Mouse (Mus musculus) brain, embryonic 18.5 days (tissue): ENCODE measurements around the gene Cirbp.

Experiments used
- DNase-seq: peaks from one replicate; pipeline ENCODE4 v3.0.0-alpha.2; 2012; ENCODE audit warnings: low read depth, low spot score

The Cirbp gene

DNA sequence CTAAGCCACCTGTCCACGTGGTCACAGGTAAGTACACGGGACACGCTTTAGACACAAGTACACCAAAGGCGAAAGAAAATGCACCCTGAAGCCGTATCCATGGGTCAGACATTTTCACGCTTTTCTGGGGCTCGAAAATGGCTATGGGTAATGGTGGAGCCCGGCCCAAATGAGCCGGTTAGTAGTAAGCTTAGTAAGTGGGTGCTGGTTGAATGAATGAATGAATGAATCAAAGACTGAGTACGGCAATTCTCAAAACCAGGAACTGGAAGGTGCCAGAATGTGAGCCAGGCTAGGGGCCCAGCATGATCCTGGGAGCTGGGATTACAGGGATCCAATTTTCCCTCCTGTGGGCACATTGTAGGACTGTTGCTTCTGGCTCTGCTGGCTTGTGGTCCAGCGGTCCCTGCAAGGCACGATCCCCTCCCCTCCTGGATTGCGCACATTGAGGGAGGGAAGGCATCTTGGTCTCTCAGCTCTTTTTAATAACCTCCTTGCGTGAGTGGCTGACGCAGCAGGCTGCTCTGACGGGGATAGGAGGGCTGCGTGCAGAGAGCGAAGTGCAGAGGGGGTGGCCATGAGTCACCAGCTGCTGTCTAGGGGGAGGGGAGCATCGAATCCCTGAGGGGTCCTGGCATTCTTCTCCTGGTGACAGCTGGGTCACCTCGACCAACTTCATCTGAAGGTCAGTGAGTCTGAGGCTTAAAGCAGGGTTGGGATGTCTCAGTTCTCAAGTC lies at the start of gene Cirbp:
Cirbp (plus strand) TSS at position 594 of the 737 bp plus-strand sequence.
- DNase-seq: no peak

DNA sequence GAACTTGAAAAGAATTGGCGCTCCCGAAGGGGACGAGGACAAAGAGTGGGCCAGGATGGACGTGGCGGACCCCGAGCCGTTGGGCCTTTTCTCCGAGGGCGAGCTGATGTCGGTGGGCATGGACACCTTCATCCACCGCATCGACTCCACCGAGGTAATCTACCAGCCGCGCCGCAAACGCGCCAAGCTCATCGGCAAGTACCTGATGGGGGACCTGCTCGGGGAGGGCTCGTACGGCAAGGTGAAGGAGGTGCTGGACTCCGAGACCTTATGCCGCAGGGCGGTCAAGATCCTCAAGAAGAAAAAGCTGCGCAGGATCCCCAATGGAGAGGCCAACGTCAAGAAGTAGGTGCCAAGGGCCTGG lies 49.2 kb upstream of the Cirbp start:
- no peak for DNase-seq

DNA sequence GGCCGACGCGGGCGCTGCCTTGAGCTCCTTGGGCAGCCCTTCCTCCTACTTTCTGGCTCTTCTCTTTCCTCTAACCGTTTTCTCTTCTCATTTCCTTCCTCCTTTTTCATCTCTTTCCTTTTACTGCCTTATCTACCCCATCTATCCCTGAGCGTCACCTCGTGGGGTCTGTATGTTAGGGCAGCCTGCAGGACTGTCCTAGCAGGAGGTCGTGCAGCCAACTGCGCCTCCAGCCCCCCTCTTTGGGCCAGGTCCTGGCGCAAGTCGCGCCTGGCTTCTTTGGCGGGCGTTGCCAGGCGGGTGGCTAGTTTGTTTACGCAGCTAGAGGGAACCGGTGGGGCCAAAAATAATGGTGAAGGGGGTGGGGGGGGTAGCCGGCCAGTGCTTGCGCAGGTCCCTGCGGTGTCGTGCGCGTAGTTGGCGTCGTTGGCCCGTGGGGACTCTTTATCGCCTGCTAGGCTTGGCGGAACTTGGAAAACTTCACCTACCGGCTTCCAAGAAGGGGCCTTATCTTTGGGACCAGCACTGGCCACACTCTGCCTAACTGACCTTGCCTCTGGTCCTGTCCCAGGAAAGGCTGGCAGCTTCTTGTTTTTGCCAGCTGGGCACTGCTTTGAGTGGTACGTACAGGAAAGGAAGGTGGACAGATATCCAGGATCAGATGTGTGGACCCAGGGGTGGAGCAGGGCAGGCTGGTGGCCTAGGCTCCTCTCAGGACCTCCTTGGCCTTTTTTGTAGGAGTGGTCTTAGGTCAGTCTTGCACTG lies 48.7 kb upstream of the Cirbp start:
- no peak for DNase-seq

DNA sequence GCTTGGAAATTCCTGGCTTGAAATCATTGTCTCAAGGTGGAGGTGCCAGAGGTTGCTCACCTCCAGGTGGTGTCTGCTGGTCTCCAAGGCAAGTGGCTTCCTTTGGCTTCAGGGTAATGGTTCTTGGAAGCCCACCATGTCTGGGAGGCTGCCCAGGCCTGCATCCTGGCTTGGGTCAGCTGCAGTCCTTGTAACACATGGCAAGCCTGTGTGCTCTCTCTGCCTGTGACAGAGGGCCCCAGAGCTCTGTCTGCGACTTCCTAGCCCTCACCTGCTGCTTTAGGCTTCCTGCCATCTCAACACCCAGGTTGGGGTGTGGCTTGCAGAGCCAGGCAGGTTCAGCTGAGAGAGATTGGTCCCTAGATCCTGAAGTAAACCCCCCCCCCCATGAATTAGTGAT lies 48.0 kb upstream of the Cirbp start:
- no peak for DNase-seq

DNA sequence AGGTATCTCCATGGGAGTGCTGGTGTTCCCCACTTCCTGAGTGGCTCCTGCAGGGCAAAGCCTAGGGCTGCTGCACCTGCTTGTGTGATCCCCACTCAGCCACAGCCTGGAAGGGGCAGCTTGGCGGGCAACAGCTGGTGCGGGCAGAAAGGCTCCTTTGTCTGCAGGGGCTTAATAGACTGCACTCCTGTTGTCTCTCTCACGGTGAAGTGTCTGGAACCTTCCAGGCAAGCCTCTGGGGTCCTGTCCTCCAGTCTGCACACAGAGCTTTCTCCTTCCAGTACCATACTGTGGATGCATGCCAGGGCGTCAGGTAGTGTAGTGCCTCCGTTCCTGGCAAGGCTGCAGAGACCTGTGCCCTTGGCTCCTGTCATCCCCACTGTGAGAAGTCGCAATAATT lies 47.2 kb upstream of the Cirbp start:
- DNase-seq: no peak

DNA sequence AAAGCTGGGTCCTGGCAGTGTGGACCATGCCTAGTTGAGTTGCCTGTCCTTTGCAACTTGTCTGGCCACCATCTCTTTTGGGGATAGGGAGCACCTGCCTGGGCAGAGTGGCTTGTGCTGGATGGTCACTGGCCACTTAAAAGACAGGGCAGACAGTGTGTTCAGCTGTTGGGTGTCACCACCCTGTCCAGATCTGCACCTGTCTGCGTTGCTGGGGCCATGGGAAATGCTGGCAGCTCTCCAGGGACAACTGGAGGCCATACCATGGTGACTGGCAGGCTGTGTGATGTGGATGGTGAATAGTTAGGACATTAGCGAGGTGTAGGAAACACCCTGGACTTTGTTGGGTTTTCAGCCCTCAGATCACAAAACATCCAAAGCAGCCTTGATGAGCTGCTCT lies 45.6 kb upstream of the Cirbp start:
- DNase-seq: no peak

DNA sequence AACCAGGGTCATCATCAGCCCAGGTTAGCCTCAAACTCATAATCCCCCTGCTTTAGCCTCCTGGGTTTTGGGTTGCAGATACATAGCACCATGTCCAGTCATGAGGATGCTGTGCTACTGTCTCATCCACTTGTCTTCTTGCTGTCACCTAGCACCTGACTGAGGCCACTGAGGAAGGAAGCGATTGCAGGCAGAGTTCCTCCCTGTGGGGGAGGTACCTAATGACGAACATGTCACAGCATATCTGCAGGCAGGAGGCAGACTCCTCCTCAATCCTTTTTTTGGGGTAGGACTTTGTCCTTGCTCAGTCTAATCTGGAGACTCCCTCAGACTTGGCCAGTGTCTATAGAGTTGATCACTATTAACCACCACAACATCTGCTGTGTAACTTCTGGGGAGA lies 44.1 kb upstream of the Cirbp start:
- no peak for DNase-seq

DNA sequence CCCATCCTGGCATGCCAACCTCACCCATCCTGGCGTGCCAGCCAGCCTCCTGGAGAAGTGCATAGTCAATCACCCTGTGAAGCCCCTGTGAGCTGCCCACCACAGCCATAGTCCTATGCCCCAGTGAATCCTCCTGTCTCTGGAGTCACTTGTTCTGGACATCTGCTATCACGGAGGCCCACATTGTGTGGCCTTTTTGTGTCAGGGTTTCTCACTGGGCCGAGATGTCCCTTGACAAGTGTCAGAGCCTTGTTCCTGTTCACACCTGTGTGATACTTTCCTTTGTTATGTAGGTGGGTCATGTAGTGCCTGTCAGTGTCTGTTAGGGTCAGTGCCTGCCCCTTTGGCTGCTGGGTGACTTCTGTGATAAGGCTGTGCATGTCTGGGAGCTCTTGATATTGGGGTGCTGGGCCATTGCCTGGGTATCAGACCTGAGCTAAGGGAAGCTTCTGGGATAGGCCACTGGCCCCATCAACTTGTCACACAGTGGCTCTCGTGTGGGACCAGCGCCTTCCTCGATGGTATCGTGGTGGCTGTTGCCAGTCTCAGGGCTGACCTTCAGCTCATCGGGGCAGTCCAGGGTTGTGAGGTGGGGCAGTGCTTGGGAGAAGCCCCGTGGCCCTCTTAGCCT lies 41.7 kb upstream of the Cirbp start:
- no peak for DNase-seq

DNA sequence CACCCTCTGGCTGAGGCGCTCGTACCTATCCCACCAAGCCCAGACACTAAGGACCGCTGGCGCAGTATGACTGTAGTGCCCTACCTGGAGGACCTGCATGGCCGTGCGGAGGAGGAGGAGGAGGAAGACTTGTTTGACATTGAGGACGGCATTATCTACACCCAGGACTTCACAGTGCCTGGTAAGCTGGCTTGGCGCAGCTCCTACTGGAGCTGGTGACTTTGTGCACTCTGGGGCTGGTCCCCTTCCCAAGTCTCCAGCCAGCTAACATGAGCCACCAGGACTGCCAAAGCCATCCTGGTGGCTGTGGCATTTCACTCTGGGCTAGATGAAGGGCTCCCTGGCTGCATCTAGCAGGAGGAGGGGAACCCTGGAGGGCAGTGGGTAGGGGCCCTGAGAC lies 37.9 kb upstream of the Cirbp start:
- no peak for DNase-seq

DNA sequence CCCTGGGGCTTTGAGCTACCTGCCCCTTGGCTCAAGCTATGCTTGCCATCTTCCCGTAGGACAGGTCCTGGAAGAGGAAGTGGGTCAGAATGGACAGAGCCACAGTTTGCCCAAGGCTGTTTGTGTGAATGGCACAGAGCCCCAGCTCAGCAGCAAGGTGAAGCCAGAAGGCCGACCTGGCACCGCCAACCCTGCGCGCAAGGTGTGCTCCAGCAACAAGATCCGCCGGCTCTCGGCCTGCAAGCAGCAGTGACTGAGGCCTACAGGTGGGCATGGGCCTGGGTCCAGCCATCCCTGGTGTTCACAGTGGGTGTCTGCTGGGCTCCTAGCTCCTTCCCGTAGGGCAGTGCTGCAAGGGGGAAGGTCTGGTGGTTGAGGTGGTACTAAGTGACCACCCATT lies 35.9 kb upstream of the Cirbp start:
- no peak for DNase-seq

DNA sequence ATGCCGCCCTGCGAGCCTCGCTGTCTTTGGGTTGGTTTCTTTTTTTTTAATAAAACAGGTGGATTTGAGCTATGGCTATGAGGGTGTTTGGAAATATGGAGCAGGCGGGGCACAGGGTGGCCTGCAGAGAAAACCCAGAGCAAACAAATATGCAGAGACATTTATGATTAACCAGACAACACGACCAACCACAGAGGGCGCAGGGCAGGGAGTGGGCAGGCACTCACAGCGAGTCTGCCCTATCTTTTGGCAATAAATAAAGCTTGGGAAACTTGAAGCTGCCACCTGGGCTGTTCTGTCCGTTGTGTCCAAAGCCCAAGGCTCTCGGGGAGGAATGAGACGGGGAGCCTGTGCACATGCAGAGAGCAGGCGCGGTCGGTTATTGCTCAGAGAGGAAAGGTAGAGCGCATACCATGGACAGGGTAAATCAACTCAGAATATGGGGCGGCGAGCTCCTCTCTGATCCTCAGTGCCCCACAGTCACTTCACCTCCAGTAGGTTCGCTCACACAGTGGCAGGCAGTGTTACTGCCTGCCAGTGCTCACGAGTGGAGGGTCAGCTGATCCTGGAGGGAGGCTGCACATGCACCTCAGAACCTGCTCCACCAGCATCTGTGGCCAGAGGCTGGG lies 35.3 kb upstream of the Cirbp start:
- no peak for DNase-seq

DNA sequence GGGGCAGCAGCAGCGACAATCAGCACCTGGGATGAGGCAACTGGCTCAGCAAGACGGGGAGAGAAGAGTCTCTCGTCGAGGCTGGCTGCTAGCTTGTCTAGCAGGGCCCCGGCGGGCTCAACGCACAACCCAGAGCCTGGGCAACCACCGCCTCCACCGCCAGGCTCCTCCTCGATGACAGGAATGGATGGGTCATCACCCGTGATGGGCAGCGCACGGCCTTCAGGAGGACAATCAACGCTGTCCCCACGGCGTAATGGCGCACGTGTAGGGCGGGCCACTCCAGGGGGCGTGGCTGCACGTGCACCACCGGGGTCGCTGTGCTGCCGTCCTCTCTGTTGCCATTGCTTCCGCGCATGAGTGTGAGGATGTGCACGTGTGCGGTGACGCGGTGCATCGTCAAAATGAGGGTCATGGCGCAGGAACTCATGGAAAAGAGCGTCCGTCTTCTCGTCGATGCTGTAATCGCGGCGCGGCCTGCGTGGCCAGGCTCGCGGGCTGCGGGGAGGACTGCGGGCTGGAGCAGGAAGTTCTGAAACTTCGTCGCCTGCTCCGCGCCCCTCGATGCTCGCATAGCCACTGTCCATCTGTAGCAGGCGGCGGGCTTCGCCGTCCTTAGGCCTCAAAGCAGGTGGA lies 34.4 kb upstream of the Cirbp start:
- DNase-seq: no peak

DNA sequence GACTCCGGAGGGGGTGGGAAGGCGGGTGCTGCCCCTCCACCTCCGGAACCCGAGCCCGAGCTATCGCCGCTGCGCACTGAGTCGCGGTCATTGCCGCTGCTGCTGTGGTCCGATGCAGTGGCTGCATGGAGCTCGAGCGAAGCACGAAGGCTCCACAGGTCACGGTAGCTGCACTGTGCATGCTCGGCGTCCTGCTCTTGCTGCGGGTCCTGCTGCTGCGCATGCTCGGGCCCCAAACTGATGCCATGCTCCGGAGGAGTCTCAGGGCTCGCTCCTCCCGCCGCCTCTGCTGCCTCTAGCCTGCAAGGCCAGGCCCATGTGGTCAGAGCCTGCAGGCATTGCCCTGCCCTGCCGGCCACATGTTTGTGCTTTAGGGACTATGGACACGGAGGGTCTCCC lies 33.8 kb upstream of the Cirbp start:
- no peak for DNase-seq

DNA sequence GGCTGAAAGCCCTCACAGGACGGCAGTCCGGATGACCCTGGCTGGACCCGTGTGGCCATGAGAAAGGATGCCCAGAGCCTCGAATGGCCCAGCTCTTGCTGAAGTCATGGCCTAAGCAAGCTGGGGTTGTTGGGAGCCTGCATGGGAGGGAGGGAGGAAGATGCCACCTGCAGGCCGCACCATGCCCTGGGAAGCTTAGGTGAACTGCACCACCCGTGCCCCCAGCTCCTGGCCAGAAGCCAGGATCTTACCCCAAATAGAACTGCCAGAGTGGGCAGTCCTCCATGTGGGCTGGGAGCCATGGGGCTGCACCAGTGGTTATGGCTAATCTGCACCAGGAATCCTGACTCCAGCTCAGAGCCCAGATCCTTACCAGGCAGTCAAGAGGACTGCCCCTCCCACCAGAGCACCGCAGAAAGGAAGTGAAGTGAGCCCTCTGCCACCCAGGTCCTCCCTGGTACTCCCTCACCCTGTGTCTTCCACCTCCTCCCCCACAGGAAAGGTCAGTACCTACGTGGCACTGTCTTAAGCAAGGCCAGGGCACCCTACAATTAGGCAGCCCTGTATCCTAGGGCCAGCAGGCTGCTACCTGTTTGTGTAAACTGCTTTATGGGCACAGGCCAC lies 32.4 kb upstream of the Cirbp start:
- DNase-seq: no peak

DNA sequence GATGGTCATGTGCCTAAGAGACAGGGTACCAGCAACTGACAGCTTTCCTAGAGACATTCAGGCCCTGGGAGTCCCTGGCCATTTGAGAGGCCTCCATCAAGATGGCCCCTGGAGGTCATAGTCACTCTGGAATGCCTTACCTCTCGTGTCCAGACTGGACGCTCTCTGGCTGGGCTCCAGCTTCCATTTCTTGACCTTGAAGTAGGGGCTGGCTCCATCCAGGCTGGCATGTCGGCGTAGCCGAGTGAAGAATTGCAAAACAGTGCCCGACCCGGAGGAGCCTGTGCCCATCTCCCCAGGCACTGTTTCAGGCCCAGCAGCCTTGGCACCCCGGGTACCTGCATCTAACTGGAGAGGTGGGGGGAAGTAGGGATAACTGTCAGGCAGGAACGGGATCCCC lies 31.4 kb upstream of the Cirbp start:
- no peak for DNase-seq

DNA sequence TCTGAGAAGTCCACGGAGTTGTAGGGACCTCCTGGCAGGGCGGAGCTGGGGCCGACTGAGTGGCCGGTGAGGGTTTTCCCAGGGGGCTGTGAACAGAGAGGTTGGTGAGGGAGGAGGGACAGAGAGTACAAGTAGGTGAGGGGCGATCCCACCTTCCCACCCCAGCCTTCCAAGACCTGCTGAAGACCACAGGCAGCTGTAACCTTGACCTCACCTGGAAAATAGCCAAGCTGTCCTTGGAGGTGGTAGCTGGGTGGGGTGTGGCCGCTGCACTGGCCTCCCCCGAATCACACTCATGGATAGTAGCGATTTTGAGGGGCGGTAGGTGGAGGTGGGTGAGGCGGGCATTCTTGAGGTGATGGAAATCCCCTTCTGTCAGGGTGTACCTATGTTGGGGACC lies 30.6 kb upstream of the Cirbp start:
- DNase-seq: no peak

DNA sequence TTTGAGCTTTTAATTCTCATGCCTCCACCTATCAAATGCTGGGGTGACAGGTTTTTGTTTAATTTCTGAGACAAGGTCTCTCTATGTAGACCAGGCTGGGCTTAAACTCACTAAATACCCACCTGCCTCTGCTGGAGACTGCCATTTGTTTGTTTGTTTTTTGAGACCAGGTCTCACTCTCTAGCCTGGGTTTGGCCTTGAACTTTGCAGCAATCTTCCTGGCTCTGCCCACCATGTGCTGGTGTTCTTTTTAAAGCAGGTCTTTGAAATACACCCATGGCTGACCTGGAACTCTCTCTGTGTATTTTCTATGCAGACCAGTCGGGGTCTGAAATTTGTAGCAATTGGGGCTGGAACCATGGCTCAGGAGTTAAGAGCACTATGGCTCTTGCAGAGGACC lies 30.1 kb upstream of the Cirbp start:
- no peak for DNase-seq

DNA sequence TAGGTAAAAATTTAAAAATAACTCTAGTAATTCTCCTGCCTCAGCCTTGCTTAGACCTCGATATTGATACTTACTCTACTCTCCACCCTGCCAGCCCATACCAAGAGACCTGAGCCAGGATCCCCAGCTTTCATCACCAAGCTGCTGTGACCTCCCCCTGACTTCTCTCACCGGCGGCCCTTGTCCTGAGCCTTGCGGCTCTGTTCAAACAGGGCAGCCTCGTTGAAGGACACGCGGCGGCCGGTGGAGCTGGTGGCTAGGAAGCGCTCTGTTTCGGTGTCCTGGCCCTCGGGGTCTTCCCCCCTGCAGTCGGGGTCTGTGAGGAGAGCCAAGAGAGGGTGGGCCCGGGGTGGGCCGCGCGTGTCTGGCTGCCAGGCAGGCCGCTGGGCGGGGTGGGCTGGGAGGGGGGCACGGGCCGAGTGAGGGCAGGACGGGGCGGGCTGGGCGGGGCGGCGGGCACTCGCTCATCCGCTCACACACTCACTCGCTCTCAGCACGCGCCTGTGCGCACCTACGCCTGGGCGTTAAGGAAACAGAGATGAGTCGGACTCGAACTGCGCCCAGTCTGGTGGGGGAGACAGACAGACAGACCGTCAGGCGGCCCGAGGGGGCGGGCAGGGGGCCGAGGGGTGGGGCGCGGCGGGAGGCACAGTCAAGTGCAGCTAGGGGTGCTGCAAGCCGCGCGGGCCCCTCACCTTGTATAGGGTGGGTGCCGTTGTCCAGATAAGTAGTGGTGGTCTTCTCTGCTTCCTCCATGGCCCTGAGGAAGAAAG lies 29.4 kb upstream of the Cirbp start:
- no peak for DNase-seq

DNA sequence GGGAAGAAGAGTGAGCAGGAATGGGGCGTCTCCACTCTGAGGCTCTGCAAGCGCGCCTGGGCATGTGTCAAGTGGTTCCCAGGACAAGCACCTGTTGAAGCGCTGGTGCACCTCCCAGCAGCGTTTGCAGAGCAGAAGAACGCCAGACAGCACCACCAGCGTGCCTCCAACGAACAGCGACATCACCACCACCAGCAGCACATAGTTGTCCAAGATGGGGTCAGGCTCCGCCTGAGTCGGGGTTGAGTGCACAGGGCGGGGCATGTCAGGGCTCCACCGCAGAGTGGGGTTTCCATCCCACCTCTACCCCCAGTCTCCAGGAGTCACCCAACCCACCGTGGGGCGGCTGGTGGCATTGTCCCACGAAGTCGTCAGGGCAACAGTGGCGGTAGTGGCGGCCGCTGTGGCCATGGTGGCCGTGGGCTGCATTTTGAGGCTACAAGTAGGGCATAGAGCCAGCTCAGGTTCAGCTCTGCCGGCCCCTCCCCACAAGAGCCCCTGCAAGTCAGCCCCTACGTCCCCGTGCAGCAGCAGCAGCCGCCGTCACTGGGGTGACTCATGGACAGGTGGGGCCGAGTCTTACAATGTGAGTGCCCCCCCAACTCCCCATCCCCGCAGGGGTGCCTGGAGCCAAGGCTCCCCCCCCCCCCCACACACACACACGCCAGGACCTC lies 28.7 kb upstream of the Cirbp start:
- no peak for DNase-seq
